Mouse (Mus musculus) liver, adult 2 months (tissue): ENCODE data around the gene Tmem9.

Source experiments
- CTCF ChIP-seq: fragments of 200-500 bp; IDR thresholded peaks from 2 replicates; pipeline ENCODE4 v1.5.1; 2011; ENCODE audit warnings: low read depth, low read length, control low read depth
- POLR2A ChIP-seq: fragments of 200-500 bp; IDR thresholded peaks from 2 replicates; pipeline ENCODE4 v1.6.1; 2011; ENCODE audit warnings: low read length, control low read depth; ENCODE audit not compliant: insufficient read depth; ENCODE audit errors: extremely low read depth

- no peak for TF ChIP-seq CTCF
- no peak for TF ChIP-seq POLR2A
Measured at GRCm38 (mm10) chr1:136066621-136067020, 58.7 kb downstream of the Tmem9 start.
